Mouse (Mus musculus) forebrain, embryonic 12.5 days (tissue): ENCODE results near the gene Krt26. TPM values are rescaled to one million over a fixed set of nuclear protein-coding genes. Genes with fewer than 3 reads are reported as not detected.

Experiments used
- ATAC-seq: fragments of 200-750 bp; cut with Nextera tagmentation; 2 replicates; pipeline ENCODE4 v1.8.0; 2017; ENCODE audit warnings: moderate TSS enrichment; ENCODE audit not compliant: low FRiP score
- H3K27ac ChIP-seq: fragments of 300-500 bp; sonication (generic); 2 replicates; pipeline ENCODE4 v1.5.1; 2016; ENCODE audit warnings: mild to moderate bottlenecking
- H3K27me3 ChIP-seq: fragments of 300-500 bp; sonication (generic); 2 replicates; pipeline ENCODE4 v1.6.1; 2016; ENCODE audit warnings: mild to moderate bottlenecking
- H3K36me3 ChIP-seq: fragments of 300-500 bp; sonication (generic); replicated peaks from 2 replicates; pipeline ENCODE4 v1.6.1; 2016; ENCODE audit warnings: mild to moderate bottlenecking
- H3K4me1 ChIP-seq: fragments of 300-500 bp; sonication (generic); 2 replicates; pipeline ENCODE4 v1.6.1; 2016
- H3K4me2 ChIP-seq: fragments of 300-500 bp; sonication (generic); 2 replicates; pipeline ENCODE4 v1.6.1; 2016; ENCODE audit warnings: mild to moderate bottlenecking, moderate library complexity
- H3K4me3 ChIP-seq: fragments of 300-500 bp; sonication (generic); replicated peaks from 2 replicates; pipeline ENCODE4 v1.5.1; 2016; ENCODE audit warnings: mild to moderate bottlenecking
- H3K9ac ChIP-seq: fragments of 300-500 bp; sonication (generic); 2 replicates; pipeline ENCODE4 v1.6.1; 2016; ENCODE audit warnings: mild to moderate bottlenecking
- H3K9me3 ChIP-seq: fragments of 300-500 bp; sonication (generic); 2 replicates; pipeline ENCODE4 v1.6.1; 2016
- WGBS: fragments of 180-500 bp; shearing (Covaris S2); methylation state at CpG from one replicate; pipeline ENCODE4 v1.1.7; 2016; 5-methylcytosine and 5-hydroxymethylcytosine counted together
- polyA plus RNA-seq: library from polyadenylated mRNA; unstranded; fragments of >200 nt; fragmentation: Nextera tagmentation; extraction: Ambion mirVana; gene quantifications from 2 replicates; pipeline ENCODE4 v1.2.1, GENCODE M21; 2016

Krt26 gene
- polyA plus RNA-seq, 1 experiment from 2014 or later = not detected

DNA sequence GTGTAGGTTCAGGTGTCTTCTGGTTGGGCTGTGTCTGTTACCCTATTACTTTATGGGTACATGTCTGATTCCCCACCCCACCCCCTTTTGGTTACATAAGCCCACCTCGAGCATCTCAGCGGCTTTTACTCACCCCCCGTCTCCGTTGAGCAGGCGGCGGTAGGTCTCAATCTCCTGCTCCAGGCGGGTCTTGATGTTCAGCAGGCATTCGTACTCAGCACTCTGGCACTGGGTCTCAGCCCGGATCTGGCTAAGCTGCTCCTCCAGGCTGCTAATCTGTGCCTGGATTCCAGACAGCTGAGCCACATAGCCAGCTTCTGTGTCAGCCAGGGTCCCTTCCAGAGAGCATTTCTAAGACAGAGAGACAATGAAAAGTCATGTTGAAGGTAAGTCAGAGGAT, 56.6 kb downstream of the Krt26 start:
- H3K36me3 ChIP-seq = no peaks in the 10 kb centered on the region
- H3K27me3 ChIP-seq = no peaks in the 10 kb centered on the region
- ATAC-seq = no peak
- WGBS = 77% methylated on average over 9 of the region's 9 CpGs
- H3K27ac ChIP-seq = no peak overlapping the region
- no peak overlapping the region for H3K4me3 ChIP-seq
- no peak overlapping the region for H3K9ac ChIP-seq
- no peak overlapping the region for H3K4me2 ChIP-seq
- no peaks in the 10 kb centered on the region for H3K9me3 ChIP-seq
- H3K4me1 ChIP-seq = 0 out of 2 replicates have a peak, but pooled peaks cover 4% of the 10 kb centered on the region

DNA sequence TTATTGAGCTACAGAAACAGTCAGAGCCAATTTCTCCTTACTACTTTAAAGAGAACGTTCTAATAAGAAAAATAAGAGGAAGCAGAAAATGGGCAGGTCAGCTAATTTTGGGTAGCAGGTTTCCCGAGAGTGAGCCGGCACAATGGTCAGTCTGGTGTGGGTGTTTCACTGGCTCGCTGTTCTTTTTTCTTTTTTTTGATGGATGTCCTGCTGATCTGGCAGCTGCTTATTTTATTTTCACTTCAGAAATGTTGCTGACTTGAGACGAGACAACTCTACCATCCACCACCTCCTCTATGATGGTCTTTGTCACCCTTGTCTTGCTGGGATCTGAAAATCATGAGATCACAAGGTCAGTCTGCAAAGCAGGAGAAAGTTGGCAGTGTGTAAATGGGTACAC, 57.8 kb downstream of the Krt26 start:
- Histone ChIP-seq H3K27me3 (no peaks in the 10 kb centered on the region), H3K4me1 (0 out of 2 replicates have a peak, but pooled peaks cover 4% of the 10 kb centered on the region), H3K9me3 (no peaks in the 10 kb centered on the region), H3K36me3 (no peaks in the 10 kb centered on the region), H3K4me3 (no peak overlapping the region), H3K27ac (no peak overlapping the region), H3K4me2 (no peak overlapping the region), H3K9ac (no peak overlapping the region)
- ATAC-seq = no peak
- WGBS = 73% methylated on average over 5 of the region's 5 CpGs

Other genes with a start within 250 kb of the Krt26 start
- 0.04 and 0.29 TPM in 2 replicates for gene Tns4, start 248.7 kb downstream of the Krt26 start, polyA plus RNA-seq
- 0.19 TPM in 1 of 2 replicates, not detected in the other for gene Ccr7, start 182.9 kb downstream of the Krt26 start, polyA plus RNA-seq
- 385 and 396 TPM in 2 replicates for gene Smarce1, start 106.9 kb downstream of the Krt26 start, polyA plus RNA-seq
- gene Krt222, start 93.9 kb downstream of the Krt26 start, polyA plus RNA-seq = 0.49 and 0.70 TPM in 2 replicates
- gene Krt24, start 52.7 kb downstream of the Krt26 start, polyA plus RNA-seq = not detected in 2 replicates
- 0.09 and 0.13 TPM in 2 replicates for gene Krt25, start 15.0 kb downstream of the Krt26 start, polyA plus RNA-seq
- not detected in 2 replicates for gene Krt27, start 13.1 kb upstream of the Krt26 start, polyA plus RNA-seq
- 0.38 and 0.40 TPM in 2 replicates for gene Krt28, start 36.9 kb upstream of the Krt26 start, polyA plus RNA-seq
- gene Krt10, start 51.4 kb upstream of the Krt26 start, polyA plus RNA-seq = 40.2 and 42.4 TPM in 2 replicates
- not detected in 2 replicates for gene Krt12, start 84.3 kb upstream of the Krt26 start, polyA plus RNA-seq
- 0.15 TPM in 1 of 2 replicates, not detected in the other for gene Krt20, start 100.2 kb upstream of the Krt26 start, polyA plus RNA-seq
- 0.74 and 0.75 TPM in 2 replicates for gene Krt23, start 155.2 kb upstream of the Krt26 start, polyA plus RNA-seq
- gene Krt39, start 183.4 kb upstream of the Krt26 start, polyA plus RNA-seq = not detected in 2 replicates
- not detected in 2 replicates for gene Krt40, start 205.2 kb upstream of the Krt26 start, polyA plus RNA-seq
- not detected in 2 replicates for gene Krtap3-3, start 212.9 kb upstream of the Krt26 start, polyA plus RNA-seq
- not detected in 2 replicates for gene Krtap3-2, start 218.9 kb upstream of the Krt26 start, polyA plus RNA-seq
- gene Gm11939, start 221.5 kb upstream of the Krt26 start, polyA plus RNA-seq = not detected in 2 replicates
- not detected in 2 replicates for gene Krtap3-1, start 228.7 kb upstream of the Krt26 start, polyA plus RNA-seq
- gene Krtap1-5, start 243.1 kb upstream of the Krt26 start, polyA plus RNA-seq = not detected in 2 replicates
- gene Krtap1-4, start 245.7 kb upstream of the Krt26 start, polyA plus RNA-seq = not detected in 2 replicates